Mouse (Mus musculus) layer of hippocampus, adult 6 months (tissue): Measurements from ENCODE around the gene Chrdl2. TPM values are rescaled to one million over a fixed set of nuclear protein-coding genes. Genes with fewer than 3 reads are reported as not detected.

Experiments used
- long read RNA-seq, 2 experiments: library from polyadenylated mRNA; unstranded; transcript quantifications; one replicate each; pipeline ENCODE4 v2.0.0; 2019 to 2020
- polyA plus RNA-seq: library from polyadenylated mRNA; unstranded; fragments of <200 nt; fragmentation: Nextera tagmentation; gene quantifications from 2 replicates; pipeline ENCODE4 v1.2.3, GENCODE M21; 2021

Chrdl2 gene
- polyA plus RNA-seq: not detected in 2 replicates
- long read RNA-seq, experiment 1: 0 reads
- long read RNA-seq, experiment 2: 0 reads

DNA sequence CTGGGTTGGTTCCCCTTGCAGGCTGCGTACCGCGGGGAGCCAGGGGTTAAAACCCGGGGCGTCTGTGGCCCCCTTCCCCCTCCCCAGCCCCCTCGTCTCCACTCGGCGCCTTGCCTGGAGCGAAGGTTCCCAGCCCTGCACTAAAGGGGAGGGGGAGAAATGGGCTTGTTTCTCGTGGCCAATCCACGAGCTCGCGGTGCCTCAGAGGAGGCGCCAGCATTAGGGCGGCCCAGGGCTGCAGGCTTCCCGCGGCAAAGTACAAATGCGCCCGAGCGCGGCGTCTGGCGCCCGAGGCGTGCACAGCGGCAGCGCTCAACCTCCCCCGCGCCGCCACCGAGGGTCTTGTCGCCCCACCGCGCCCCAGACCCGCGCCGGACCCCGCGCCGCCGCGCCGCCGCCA lies at the start of gene Chrdl2:
Gene Chrdl2 (plus strand): TSS at position 383 of the 400 bp plus-strand sequence.

DNA sequence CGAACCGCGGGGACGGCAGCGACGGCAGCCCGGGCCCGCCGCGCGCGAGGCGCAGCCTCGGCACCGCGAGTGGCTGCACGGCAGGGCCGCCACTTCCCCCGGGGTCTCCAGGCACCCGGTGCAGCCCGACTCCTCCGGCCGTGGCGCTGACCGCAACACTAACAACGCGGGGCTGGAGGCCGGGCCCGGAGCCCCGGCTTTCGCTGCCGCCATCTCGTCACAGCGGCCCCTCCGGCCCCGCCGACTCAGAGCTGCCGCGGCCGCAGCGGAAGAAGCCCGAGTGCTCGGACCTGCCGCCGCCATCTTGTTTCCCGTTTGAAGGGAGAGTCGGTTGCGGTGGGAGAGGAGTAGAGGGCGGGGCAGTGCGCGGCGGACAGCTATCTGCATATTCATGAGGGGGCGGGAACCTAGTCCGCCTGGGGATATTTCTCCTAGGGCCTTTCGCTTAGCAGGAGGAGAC lies 25.8 kb upstream of the Chrdl2 start, which contains the start of gene Rnf169:
Gene Rnf169 (minus strand): TSS at position 317 of the 460 bp plus-strand sequence.

Other genes starting within 250 kb of the Chrdl2 start
- gene Olfr521, start 242.7 kb upstream of the Chrdl2 start, polyA plus RNA-seq: not detected in 2 replicates
- gene Neu3, start 177.8 kb upstream of the Chrdl2 start, polyA plus RNA-seq: 1.6 and 1.8 TPM in 2 replicates
- 1.0 and 1.3 TPM in 2 replicates for gene Xrra1, start 147.1 kb upstream of the Chrdl2 start, polyA plus RNA-seq
- 217 and 231 TPM in 2 replicates for gene Spcs2, start 142.7 kb upstream of the Chrdl2 start, polyA plus RNA-seq
- 5.1 and 5.5 TPM in 2 replicates for gene Rnf169, start 25.7 kb upstream of the Chrdl2 start, polyA plus RNA-seq
- 10.4 and 12.4 TPM in 2 replicates for gene Pold3, start 115.4 kb downstream of the Chrdl2 start, polyA plus RNA-seq
- 12.8 and 13.8 TPM in 2 replicates for gene Lipt2, start 153.1 kb downstream of the Chrdl2 start, polyA plus RNA-seq
- gene Kcne3, start 170.3 kb downstream of the Chrdl2 start, polyA plus RNA-seq: 0.63 and 0.77 TPM in 2 replicates
- 26.0 and 34.8 TPM in 2 replicates for gene Pgm2l1, start 221.2 kb downstream of the Chrdl2 start, polyA plus RNA-seq